Mouse (Mus musculus) liver, embryonic 14.5 days (tissue): ENCODE measurements at regions not wholly inside any gene's neighbourhood (a gene's known extent, or its start where the extent isn't known, plus 50 kb on each side); places are given as distances from the start of the nearest gene placed in this dataset.

Source experiments
- ATAC-seq: fragments of 200-750 bp; cut with Nextera tagmentation; 2 replicates; pipeline ENCODE4 v1.8.0; 2017; ENCODE audit warnings: moderate number of reproducible peaks, mild to moderate bottlenecking, moderate library complexity; ENCODE audit not compliant: insufficient read depth
- DNase-seq, 3 experiments: peaks; one replicate each; pipeline ENCODE4 v3.0.0-alpha.2; 2012 to 2013; ENCODE audit warnings: low read depth in 3 of 3, low spot score in 3 of 3
- H3K27ac ChIP-seq: fragments of 300-500 bp; sonication (generic); 2 replicates; pipeline ENCODE4 v1.5.1; 2014; ENCODE audit warnings: moderate library complexity, mild to moderate bottlenecking, control low read depth, inconsistent platforms
- H3K27me3 ChIP-seq: fragments of 300-500 bp; sonication (generic); 2 replicates; pipeline ENCODE4 v1.6.1; 2014; ENCODE audit warnings: mild to moderate bottlenecking, low read length, moderate library complexity; ENCODE audit not compliant: control insufficient read depth, insufficient read depth
- H3K36me3 ChIP-seq: fragments of 300-500 bp; sonication (generic); replicated peaks from 2 replicates; pipeline ENCODE4 v1.6.1; 2014; ENCODE audit warnings: low read depth; ENCODE audit not compliant: control insufficient read depth, insufficient read depth
- H3K4me1 ChIP-seq, 2 experiments: fragments of 200-500 bp in 1 of 2; fragments of 300-500 bp in 1 of 2; sonication (generic) in 1 of 2; replicated peaks; 2 replicates each; pipeline ENCODE4 v1.6.1; 2012 to 2014; ENCODE audit warnings: antibody characterized with exemption in 1 of 2, inconsistent platforms in 1 of 2, low read length in 1 of 2; ENCODE audit not compliant: control insufficient read depth in 2 of 2, insufficient read depth in 2 of 2
- H3K4me2 ChIP-seq: fragments of 300-500 bp; sonication (generic); 2 replicates; pipeline ENCODE4 v1.6.1; 2014; ENCODE audit warnings: low read depth, mild to moderate bottlenecking, control low read depth, moderate library complexity
- H3K4me3 ChIP-seq, 2 experiments: fragments of 200-500 bp in 1 of 2; fragments of 300-500 bp in 1 of 2; sonication (generic) in 1 of 2; 2 replicates each; pipeline ENCODE4 v1.5.1; 2012 to 2014; ENCODE audit warnings: low read depth in 2 of 2, low read length in 2 of 2, mild to moderate bottlenecking in 2 of 2, control low read depth in 1 of 2, inconsistent platforms in 1 of 2, moderate library complexity in 1 of 2; ENCODE audit not compliant: insufficient read depth in 1 of 2
- H3K9ac ChIP-seq: fragments of 300-500 bp; sonication (generic); replicated peaks from 2 replicates; pipeline ENCODE4 v1.6.1; 2014; ENCODE audit warnings: mild to moderate bottlenecking, control low read depth, moderate library complexity
- H3K9me3 ChIP-seq: fragments of 300-500 bp; sonication (generic); 2 replicates; pipeline ENCODE4 v1.6.1; 2016; ENCODE audit warnings: low read length, mixed read lengths; ENCODE audit not compliant: control insufficient read depth
- CTCF ChIP-seq: IDR thresholded peaks from 2 replicates; pipeline ENCODE4 v1.5.1; 2016; ENCODE audit warnings: antibody characterized with exemption, low read depth, control low read depth
- EP300 ChIP-seq: IDR thresholded peaks from 2 replicates; pipeline ENCODE4 v1.6.1; 2016; ENCODE audit warnings: antibody characterized with exemption, low read depth
- WGBS: fragments of 180-500 bp; shearing (Covaris S2); extraction: QIAGEN DNeasy Blood & Tissue Kit; methylation state at CpG from one replicate; pipeline ENCODE4 v1.1.7; 2014; ENCODE audit not compliant: insufficient replicate concordance; 5-methylcytosine and 5-hydroxymethylcytosine counted together

GRCm38 (mm10) chr2:115026777-115027176 lies 372.0 kb upstream of the Dph6 start:
- Histone ChIP-seq H3K36me3 (no peaks in the 10 kb centered on the region), H3K9ac (no peak overlapping the region), H3K4me2 (no peak overlapping the region), H3K27ac (no peak overlapping the region), H3K27me3 (no peaks in the 10 kb centered on the region), H3K4me3 (no peak overlapping the region), H3K9me3 (no peaks in the 10 kb centered on the region), H3K4me1 (no peaks in the 10 kb centered on the region)
- DNase-seq (no peak), ATAC-seq (no peak)
- no peak for TF ChIP-seq CTCF
- no peak for TF ChIP-seq EP300
- 50% methylated on average over 3 of the region's 3 CpGs for WGBS

- H3K4me2 ChIP-seq = no peak overlapping the region
- ATAC-seq (no peak), DNase-seq (no peak)
- no peaks in the 10 kb centered on the region for H3K4me1 ChIP-seq
- no peak overlapping the region for H3K4me3 ChIP-seq
- TF ChIP-seq EP300 (no peak), CTCF (no peak)
- H3K36me3 ChIP-seq = no peaks in the 10 kb centered on the region
- no peak overlapping the region for H3K27ac ChIP-seq
- 62% methylated on average over 2 of the region's 2 CpGs for WGBS
- no peaks in the 10 kb centered on the region for H3K27me3 ChIP-seq
- H3K9me3 ChIP-seq = no peaks in the 10 kb centered on the region
- H3K9ac ChIP-seq = no peak overlapping the region
Measured at GRCm38 (mm10) chr2:115031134-115031533, 376.4 kb upstream of the Dph6 start.

GRCm38 (mm10) chr2:115036205-115036604 lies 381.4 kb upstream of the Dph6 start:
- 29% methylated on average over 3 of the region's 3 CpGs for whole genome bisulfite sequencing
- H3K27ac ChIP-seq = no peak overlapping the region
- H3K4me2 ChIP-seq = no peak overlapping the region
- no peak for DNase-seq
- ATAC-seq = no peak
- no peaks in the 10 kb centered on the region for H3K9me3 ChIP-seq
- H3K4me3 ChIP-seq = no peak overlapping the region
- H3K9ac ChIP-seq = no peak overlapping the region
- no peaks in the 10 kb centered on the region for H3K27me3 ChIP-seq
- H3K4me1 ChIP-seq = no peaks in the 10 kb centered on the region
- H3K36me3 ChIP-seq = no peaks in the 10 kb centered on the region
- TF ChIP-seq CTCF (no peak), EP300 (no peak)

- ATAC-seq = no peak
- Histone ChIP-seq H3K36me3 (no peaks in the 10 kb centered on the region), H3K27ac (no peak overlapping the region), H3K4me3 (no peak overlapping the region), H3K9ac (no peak overlapping the region), H3K4me1 (no peaks in the 10 kb centered on the region), H3K27me3 (no peaks in the 10 kb centered on the region), H3K4me2 (no peak overlapping the region), H3K9me3 (no peaks in the 10 kb centered on the region)
- WGBS = 49% methylated on average over 7 of the region's 7 CpGs
- no peak for TF ChIP-seq EP300
- TF ChIP-seq CTCF = no peak
- no peak for DNase-seq
Measured at GRCm38 (mm10) chr2:115042299-115042785, 387.6 kb upstream of the Dph6 start.

GRCm38 (mm10) chr2:115056327-115057070 lies 401.7 kb upstream of the Dph6 start:
- no peak overlapping the region for H3K9ac ChIP-seq
- H3K4me1 ChIP-seq = no peaks in the 10 kb centered on the region
- no peaks in the 10 kb centered on the region for H3K9me3 ChIP-seq
- TF ChIP-seq EP300 = no peak
- no peak for TF ChIP-seq CTCF
- no peak overlapping the region for H3K4me3 ChIP-seq
- 62% methylated on average over 4 of the region's 4 CpGs for WGBS
- H3K27ac ChIP-seq = no peak overlapping the region
- no peaks in the 10 kb centered on the region for H3K36me3 ChIP-seq
- no peak overlapping the region for H3K4me2 ChIP-seq
- no peaks in the 10 kb centered on the region for H3K27me3 ChIP-seq
- ATAC-seq (no peak), DNase-seq (no peak)
